Mouse (Mus musculus) embryo, embryonic 9.5 days (tissue): Measurements from ENCODE around the gene Aff3.

Source experiments
- DNase-seq: peaks from one replicate; pipeline ENCODE4 v3.0.0-alpha.2; 2017; ENCODE audit errors: extremely low spot score

The Aff3 gene

DNA sequence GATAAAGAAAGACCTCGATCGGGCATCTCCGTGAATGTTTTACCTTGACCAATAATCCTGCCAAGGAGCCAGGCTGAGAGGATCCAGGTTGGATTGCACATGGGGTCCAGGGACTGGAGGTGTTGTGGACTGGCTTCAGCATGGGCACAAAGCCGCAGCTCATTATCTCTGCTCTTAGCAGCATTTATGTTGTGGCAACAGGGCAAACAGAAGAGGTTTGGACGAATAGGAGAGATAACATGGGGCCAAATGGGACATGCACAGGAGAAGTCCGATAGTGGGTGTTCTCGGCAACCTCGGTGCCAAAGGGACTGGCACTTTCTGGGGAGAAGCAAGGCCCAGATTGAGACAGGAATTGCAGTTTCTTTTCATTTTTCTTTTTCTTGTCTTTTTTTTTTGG is 342.9 kb downstream of the Aff3 start:
- DNase-seq: no peak

DNA sequence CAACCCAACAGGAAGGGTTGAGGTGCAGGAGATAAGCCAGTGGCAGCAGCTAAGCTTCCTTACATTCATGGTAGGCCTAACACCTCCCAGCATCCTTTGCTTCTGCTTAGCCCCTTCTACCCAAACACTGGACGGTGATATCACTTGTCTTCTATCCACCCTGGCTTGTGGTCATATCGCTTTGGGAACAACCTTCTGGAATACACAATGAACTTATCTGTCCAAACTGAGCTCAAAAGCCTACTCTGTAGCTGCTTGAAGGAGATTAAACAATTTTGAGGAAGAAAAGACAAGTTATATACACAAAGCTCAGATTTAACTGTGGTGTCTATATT is 343.8 kb downstream of the Aff3 start:
- DNase-seq: no peak

DNA sequence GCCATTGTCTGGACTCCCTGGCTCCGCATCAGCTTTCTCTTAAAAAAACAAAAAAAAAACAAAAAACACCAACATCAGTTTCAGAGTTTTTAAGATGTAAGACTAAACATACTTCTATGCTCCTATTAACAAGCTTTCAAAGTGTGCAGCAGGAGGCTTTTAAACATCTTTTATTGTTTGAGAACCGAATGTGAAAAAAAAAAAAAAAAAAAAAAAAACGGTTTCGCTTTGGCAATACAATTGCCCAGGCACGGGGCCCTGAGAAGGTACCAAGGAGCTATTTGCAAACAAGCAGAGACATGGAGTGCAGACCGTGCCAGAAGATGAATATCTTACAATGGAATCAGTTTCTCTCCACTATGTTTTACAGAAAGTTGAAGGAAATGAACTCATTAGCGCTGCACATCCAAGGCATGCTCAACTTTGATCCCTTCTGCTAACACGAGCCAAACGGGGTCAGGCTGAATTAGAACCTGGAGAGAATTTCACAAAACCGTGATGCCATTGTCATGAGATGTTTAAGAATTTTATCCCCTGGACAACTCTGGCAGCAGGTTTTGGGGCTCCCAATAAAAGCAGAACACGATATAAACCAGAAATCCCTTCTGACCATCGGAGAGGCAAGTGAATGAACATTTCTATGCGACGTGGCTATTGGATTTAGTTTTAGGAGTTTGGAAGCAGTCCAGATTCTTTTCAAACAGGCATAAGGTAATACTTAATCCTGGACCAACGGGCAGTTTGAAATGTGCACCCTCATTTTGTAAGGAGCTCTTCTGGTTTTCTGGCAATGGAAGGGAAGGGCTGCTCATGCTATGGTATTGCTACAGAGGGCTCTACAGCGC is 344.4 kb downstream of the Aff3 start:
- no peak for DNase-seq

DNA sequence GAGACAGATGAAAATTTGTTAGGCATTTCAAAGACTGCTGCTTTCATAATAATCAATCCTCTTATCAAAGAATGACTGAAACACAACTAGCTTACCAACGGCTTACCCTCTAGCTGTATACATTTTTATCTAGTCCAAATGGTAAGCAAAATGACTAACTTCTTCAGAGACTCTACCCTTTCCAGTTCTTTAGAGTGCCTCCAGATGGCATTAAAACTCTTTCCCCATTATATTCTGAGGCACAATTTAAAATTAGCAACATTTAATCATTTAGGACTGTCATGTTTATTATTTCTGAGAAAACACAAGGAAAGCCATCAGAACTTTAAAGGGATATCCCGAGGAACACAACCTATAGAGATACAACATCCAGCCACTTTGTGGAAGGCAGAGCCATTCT is 346.1 kb downstream of the Aff3 start:
- DNase-seq: no peak

DNA sequence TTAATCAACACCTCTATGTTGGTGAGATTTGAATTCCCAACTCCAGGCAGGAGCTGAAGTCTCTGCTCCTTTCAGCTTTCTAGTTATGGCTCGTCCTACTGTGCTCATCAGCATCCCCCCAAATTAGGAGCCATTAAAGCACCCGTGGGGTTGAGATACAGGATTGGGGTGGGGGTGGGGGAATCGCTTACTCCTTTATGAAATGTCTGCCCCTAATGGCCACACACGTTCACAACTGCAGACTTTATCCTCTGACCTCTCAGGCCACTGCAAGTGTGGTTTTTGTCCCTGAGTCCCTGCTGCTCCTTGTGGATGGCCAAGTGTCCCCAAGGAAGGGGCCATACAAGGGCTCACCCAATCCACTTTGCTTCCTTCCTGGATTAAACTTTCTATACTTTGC is 348.8 kb downstream of the Aff3 start:
- no peak for DNase-seq

DNA sequence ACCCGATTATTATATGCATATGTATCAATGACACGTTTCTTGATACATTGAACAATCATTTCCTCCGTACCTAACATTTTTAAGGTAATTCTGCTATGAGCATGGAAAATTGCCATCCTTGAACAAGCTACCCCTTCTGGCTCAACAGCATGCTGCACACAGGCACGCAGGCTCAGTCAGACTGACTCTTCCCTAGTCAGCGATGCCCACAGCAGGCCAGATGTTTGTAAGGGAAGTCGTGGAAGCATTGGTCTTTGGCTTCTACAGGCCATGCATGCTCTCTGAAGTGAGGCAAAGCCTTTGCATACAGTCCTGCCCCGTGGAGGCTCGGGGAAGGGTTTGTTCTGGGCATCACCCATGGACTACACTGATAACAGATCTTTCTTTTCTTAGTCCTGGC is 354.3 kb downstream of the Aff3 start:
- no peak for DNase-seq

DNA sequence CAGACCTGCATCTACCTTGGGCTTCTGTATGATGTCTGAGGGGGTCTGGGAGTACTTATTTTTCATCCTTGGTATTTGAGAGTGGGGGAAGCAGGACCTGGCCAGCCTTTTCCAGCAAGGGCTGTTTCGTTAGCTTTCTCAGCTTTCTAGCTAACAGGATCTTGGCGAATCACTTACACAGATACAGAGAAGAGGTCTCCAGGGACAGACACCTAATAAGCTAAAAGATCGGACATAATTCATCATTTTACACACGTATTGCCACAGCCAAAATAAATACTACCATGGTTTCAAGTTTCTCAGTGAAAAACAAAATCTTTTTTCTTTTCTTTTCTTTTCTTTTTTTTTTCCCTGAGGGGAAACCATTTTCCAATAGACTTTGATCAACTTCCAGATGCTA is 354.7 kb downstream of the Aff3 start:
- DNase-seq: no peak

DNA sequence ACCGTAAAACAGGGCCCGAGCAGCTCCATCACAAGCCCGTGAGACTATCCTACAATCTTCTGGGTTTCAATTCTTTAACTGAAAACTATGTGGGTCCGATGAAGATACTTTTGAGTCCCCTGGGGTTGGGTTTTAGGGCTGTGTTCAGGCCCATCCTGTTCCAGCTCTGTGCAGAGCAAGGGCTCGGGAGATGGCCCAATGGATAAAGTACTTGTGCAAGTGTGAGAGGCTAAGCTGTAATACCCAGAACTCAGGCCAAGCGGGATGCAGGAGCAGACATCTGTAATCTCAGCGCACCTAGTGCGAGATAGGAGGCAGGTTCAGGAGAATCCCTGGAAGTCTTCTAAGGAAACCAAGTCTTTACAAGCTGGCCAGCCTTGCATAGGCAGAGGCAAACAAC is 355.4 kb downstream of the Aff3 start:
- no peak for DNase-seq

DNA sequence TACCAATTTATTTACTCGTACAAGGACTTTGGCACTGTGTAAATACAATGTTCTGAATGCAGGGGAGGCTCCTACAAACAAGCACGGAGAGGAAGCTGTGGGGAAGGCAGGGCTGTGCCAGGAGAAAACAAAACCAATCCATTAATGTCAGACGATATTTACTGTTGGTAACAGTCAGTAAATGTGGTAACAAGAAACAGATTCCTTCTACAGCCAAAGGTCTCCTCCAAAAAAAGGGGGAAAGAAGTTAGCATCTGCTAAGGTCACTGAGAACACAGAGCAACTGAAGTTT is 356.1 kb downstream of the Aff3 start:
- DNase-seq: no peak

DNA sequence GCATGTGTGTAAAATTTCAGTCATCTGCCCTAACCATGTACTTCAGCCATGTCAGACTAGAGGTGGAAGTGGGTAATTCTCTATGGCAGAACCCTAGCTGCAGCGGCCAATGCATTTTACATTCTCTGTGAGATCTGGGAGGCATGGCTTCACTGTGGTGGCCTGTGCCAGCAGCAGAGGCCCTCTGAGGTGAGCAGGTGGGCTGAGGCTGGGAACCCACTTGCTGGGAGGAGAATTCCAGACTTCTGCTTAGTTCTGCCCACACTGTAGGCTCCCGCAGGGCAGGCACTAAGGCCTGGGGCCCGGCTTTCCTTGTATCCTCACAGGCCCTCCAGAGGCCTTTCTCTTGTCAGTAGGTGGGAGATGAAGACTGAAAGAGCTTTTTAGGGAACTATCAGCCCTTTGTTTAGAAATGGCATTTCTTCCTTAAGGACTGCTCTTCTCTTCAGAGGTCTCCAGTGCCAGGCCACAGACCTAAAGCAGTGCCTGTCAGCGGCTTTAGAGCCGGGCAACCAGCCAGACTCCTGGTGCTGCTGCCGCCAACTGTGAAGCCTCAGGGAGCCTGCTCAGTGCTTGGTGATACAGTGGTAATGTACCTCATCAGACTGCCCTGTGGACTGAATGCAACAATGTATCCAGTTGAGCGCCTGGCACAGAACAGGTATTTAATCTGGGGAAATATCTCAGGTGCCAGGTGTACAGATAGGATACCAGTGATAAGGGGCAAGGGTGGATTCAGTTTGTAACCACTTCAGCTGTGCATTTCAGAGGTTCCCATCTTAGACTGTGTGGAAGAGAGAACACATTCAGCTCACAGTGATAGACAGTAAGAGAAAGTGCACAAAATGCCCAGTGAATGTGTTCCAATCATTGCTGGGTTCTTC is 356.7 kb downstream of the Aff3 start:
- no peak for DNase-seq

DNA sequence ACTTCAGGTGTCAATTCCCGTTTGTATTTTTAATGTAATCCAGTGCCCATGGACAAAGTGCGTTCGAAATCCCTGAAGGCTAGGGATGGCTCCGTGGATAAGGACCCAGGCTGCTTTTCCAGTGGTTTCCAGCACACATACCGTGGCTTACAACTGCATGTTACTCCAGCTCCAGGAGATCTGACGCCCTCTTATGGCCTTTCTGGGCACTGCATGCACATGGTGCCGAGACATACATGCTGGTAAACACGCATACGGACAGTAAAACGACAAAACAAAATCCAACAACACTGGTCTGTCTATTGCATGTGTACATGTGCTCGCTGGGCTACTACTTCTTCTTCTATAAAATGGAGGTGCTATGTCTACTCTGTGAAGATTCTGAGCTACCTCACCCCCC is 357.5 kb downstream of the Aff3 start:
- no peak for DNase-seq

DNA sequence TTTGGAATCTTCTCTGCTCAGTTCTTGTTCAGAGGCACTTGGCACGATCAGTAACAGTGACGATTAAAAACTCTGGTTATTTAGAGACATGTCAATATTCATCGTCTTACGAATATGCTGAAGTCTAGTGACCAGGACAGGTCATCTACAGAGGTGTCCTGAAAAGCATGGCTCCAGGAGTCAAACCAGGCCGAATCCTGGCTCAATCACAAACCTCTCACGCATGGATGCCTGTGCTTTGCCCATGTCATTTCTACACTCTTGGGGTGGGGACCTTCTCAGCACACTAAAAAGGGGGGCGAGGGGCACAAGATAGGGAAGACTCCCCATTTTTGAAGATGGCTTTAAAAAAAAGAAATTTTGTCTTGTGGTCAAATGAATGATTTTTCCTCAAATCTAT is 358.6 kb downstream of the Aff3 start:
- no peak for DNase-seq

DNA sequence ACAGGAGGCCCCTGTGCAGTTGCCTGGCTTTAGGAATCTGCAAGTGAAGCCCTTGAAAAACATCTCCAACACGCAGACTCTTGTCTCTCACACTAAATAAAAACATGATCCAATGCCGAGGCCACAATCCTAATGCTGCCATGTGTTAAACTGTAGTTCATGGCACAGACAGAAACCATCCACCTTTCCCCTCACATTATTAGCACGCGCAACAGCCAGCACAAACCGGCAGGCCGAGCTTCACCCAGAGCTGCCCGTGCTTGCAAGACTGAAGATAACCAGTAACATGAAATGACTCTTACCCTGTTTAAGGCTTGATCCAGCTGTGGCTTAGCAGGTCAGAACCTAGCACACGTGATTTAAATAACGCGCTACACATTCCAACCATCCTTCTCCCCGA is 360.4 kb downstream of the Aff3 start:
- no peak for DNase-seq

DNA sequence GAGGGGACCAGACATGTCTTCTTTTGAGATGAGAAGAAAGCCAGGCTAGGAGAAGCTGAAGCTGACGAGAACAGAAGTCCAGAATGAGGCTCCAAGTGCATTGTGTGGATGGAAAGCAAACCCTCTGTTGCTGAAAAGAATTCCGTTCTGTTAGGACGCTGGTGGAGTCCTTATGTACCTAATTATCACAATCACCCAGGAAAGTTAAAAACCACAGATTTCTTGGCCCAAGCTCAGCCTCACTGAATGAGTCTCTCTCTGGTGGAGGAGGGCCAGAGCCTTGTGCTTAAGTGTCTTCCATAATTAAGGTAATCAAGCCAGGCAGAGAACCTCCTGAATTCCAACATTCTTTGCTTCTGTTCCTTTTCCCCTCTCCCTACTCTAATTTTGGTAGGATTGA is 366.5 kb downstream of the Aff3 start:
- no peak for DNase-seq

DNA sequence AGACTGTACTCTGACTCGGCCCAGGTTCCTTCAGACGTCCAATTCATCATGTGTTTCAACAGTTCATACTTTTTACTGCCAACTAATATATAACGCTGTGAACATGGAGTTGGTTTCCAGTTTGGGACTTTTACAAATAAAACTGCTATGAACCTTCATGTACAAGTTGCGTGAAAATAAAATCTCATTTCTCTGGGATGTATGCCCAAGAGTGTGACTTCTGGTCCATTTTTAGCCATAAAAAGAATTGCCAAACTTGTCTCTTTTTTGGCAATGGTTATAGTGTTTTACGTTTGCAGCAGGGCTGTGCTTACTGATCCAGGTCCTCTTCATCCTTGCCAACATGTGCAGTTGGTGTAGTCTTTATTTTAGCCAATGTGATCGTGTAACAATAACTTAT is 369.8 kb downstream of the Aff3 start:
- DNase-seq: no peak

DNA sequence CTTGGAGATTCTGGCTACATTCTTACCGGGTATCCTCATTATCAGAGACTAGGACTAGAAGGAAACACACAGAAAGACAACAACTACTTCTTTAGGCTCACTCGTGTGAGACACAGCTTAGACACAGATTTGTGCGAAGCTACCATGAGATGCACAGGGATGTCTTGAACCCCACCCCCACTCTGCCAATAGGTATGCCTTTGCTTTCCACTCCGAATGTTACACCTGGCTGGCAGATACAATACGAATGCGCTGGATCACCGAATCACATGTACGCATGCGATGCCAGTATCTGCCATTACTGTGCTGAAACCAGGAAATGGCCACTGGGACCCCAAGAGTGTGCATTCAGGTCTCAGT is 370.4 kb downstream of the Aff3 start:
- no peak for DNase-seq

DNA sequence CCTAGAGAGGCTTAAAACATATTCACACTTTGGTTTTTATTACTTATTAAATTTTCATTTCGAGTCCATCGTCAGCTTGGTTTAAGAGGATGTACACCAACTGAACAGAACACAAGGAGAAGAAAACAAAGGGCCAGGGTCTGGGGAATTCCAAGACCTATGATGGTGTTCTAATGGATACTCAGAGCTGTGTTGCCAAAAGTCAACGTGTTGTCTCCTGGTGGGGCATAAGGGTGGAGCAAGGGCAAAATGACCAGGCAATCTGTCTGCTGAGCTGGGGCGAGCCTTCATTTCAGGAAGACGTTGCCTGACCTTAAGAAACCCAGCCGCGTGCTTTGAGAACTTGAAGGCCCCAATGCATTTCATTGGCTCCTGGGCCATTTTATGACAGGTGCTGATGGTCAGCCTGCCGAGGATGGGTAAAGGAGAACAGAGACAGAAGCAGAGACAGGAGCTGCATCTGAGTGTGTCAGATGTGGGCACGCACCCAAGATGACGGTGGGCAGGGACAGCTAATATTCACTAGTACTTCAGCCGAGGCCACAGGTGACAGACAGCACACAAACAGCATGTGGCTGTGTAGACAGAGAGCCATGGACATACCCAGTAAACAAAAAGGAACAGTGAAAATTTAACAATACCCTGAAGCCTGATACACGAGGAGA is 371.0 kb downstream of the Aff3 start:
- no peak for DNase-seq

DNA sequence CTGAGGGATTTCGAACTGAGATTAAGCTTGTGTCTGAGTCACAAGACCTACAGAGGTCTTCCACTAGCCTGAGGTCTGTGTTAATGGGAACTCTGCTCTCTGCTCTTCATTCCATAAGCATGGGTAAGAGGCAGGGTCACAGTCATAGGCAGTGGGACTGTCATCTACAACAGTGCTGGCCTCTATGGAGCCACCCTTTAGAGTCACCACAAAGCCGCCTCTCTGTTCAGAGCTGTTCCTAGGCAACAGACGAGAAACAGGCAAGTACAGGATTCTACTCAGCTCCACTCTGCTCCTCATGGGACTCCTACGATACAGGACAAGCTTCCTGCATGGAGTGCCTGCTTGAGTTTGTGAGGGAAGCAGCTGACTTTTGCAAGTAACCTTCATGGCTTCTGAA is 371.9 kb downstream of the Aff3 start:
- DNase-seq: no peak

DNA sequence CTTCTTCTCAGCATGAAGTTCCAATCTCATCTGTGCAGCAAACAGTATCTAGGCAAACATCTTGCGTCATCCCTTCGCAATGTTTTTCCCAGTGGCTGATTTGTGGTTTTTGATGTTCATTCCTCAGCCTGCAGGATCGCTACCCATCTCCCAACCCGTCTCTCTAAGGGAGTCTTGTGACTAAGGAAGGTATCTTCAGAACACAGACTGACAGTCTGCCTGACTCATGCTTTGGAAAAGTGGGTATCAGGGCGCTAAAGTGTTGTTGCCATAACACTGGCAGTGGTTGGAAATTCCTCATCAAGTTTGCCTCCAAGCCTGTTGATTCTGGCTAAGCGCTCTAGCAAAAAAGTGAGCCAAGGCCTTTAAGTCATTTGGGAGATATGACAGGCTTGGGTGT is 372.8 kb downstream of the Aff3 start:
- no peak for DNase-seq

DNA sequence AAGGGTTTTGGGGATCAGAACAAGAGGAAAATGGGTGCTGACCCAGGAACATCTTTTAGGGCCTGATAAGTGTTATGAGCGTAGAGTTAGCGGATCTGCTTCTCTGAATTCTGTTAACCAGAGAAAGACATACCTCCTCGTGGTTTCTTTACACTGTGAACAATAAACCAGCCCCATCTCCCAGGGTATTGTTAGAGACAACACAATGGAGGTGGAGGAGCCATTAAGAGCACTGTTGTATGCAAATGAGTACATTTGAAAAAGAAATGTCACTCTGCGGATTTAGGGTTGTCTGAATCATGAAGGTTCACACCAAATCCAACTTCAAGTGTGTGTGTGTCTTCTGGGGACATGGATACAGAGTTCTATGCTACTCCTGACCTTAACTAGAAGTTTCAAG is 373.3 kb downstream of the Aff3 start:
- no peak for DNase-seq

DNA sequence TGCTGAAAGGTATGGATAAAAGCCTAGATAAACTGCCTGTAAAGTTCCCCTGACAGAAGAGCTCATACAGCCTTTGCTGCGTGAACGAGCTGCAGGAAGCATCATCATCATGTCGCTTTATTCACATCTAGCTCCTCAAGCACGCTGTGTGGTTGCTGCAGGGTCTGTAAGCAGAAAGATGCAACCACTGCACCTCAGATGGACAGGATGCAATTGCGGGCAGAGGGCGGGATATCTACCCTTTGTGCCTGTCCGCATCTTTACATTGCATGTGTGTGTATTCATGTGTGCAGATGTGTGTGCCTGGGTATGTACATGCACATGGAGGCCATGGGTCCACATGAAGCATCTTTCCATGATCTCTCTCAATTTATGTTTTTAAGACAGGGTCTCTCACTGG is 373.9 kb downstream of the Aff3 start:
- no peak for DNase-seq

DNA sequence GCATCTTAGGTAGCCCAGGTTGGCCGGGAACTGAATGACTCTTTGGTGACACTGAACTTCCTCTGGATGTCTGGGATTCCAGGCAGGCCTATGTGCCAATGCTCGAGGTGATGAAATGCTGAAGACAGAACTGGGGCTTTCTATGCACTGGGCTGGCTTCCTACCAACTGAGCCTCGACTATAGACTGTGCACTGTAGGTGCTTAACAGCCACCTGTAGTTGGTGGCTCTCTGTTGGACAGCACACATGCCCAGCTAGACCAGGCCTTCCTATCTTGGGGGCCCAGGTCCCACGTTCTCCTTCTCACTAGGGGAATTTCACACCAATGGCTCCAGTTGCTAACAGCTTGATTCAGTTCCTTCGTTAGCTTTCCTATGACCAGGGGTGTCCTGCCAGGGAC is 374.9 kb downstream of the Aff3 start:
- DNase-seq: no peak

DNA sequence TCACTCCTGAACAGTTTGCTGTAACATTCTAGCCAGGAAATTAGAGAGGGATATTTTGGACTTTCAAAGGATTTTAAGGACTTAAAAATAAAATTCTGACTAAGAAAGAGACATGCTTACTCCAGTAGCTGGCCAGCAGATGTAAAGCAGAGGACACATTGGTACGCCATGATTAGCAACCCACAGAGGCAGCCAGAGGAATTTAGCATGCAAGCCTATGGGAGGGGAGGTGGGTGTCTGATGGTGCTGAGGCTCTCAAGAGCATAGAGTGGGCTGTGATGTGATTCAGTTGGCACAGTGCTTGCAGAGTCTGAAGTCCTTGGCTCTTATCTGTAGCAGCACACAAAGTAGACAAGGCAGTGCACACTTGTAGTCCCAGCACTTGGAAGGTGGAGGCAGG is 376.0 kb downstream of the Aff3 start:
- DNase-seq: no peak
